Mouse (Mus musculus) limb, embryonic 11.5 days (tissue): ENCODE measurements at regions not wholly inside any gene's neighbourhood (a gene's known extent, or its start where the extent isn't known, plus 50 kb on each side); places are given as distances from the start of the nearest gene placed in this dataset.

Experiments
- ATAC-seq: fragments of 200-750 bp; cut with Nextera tagmentation; 2 replicates; pipeline ENCODE4 v1.8.0; 2017; ENCODE audit warnings: low read depth; ENCODE audit not compliant: insufficient number of reproducible peaks, low FRiP score, low TSS enrichment
- DNase-seq: peaks from one replicate; pipeline ENCODE4 v3.0.0-alpha.2; 2015; ENCODE audit warnings: low spot score
- H3K27ac ChIP-seq: fragments of 300-500 bp; sonication (generic); replicated peaks from 2 replicates; pipeline ENCODE4 v1.5.1; 2014; ENCODE audit warnings: low read depth, mild to moderate bottlenecking, low read length
- H3K27me3 ChIP-seq: fragments of 300-500 bp; sonication (generic); 2 replicates; pipeline ENCODE4 v1.6.1; 2014; ENCODE audit warnings: mild to moderate bottlenecking, low read length, mixed read lengths; ENCODE audit not compliant: control insufficient read depth, insufficient read depth
- H3K36me3 ChIP-seq: fragments of 300-500 bp; sonication (generic); 2 replicates; pipeline ENCODE4 v1.6.1; 2014; ENCODE audit warnings: mild to moderate bottlenecking, low read length, moderate library complexity, mixed read lengths; ENCODE audit not compliant: control insufficient read depth, insufficient read depth
- H3K4me1 ChIP-seq: fragments of 300-500 bp; sonication (generic); 2 replicates; pipeline ENCODE4 v1.6.1; 2014; ENCODE audit warnings: low read length, mixed read lengths; ENCODE audit not compliant: control insufficient read depth, insufficient read depth
- H3K4me2 ChIP-seq: fragments of 300-500 bp; sonication (generic); 2 replicates; pipeline ENCODE4 v1.6.1; 2014; ENCODE audit warnings: low read depth, mild to moderate bottlenecking, moderate library complexity; ENCODE audit not compliant: severe bottlenecking
- H3K4me3 ChIP-seq: fragments of 300-500 bp; sonication (generic); 2 replicates; pipeline ENCODE4 v1.5.1; 2014; ENCODE audit warnings: low read depth, low read length
- H3K9ac ChIP-seq: fragments of 300-500 bp; sonication (generic); 2 replicates; pipeline ENCODE4 v1.6.1; 2014; ENCODE audit warnings: mild to moderate bottlenecking, low read length
- H3K9me3 ChIP-seq: fragments of 300-500 bp; sonication (generic); 2 replicates; pipeline ENCODE4 v1.6.1; 2016; ENCODE audit warnings: low read length; ENCODE audit not compliant: control insufficient read depth
- WGBS: fragments of 180-500 bp; shearing (Covaris S2); extraction: QIAGEN DNeasy Blood & Tissue Kit; methylation state at CpG from one replicate; pipeline ENCODE4 v1.1.7; 2014; 5-methylcytosine and 5-hydroxymethylcytosine counted together

DNA sequence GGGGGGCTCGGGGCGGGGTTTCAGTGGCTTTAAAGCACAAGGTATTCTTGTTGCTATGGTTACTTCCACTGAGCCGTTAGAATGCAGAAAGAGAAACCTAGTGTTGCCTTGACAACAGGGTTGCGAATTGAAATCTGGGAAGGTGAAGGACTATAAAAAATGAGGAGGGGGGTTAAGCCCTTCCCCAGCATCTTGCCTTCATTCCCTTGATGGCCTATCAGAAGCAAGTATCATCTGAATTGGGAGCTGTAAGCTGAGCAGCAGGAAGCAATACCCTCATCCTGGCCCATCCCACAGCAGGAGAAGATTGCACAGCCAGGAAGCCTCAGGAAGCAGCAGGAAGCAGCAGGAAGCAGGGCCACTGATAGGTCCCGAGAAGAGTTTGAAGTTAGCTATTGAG is 78.5 kb upstream of the Zfp831 start:
- no peak for ATAC-seq
- WGBS, result 23% methylated on average over 5 of the region's 5 CpGs
- no peaks in the 10 kb centered on the region for H3K36me3 ChIP-seq
- H3K27me3 ChIP-seq, result no peaks in the 10 kb centered on the region
- no peak overlapping the region for H3K4me2 ChIP-seq
- H3K27ac ChIP-seq, result no peak overlapping the region
- no peak overlapping the region for H3K9ac ChIP-seq
- H3K9me3 ChIP-seq, result no peaks in the 10 kb centered on the region
- peaks cover 6% of the 10 kb centered on the region for H3K4me1 ChIP-seq
- DNase-seq, result no peak
- no peak overlapping the region for H3K4me3 ChIP-seq

DNA sequence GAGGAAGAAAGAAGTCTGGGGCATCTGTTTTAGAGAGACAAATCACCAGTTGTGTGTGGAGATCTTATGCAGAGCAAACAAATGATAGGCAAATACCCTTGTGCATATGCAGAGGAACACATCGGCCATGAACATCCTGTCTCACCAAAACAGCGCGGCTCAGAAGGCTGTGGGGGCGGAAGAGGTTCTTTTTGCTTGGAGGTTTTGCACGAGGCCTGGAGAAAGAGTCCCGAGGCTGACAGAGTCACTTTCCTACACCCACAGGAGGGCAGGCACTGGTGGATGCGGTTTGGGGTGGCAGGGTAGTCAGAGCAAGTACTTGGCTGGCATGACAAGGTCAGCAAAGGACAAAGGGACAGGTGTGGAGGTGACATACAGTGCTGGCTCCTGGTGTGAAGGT is 77.4 kb upstream of the Zfp831 start:
- Histone ChIP-seq H3K9me3 (no peaks in the 10 kb centered on the region), H3K27ac (no peak overlapping the region), H3K4me3 (no peak overlapping the region), H3K27me3 (no peaks in the 10 kb centered on the region), H3K4me2 (no peak overlapping the region), H3K4me1 (peaks cover 6% of the 10 kb centered on the region), H3K9ac (no peak overlapping the region), H3K36me3 (no peaks in the 10 kb centered on the region)
- ATAC-seq (no peak), DNase-seq (no peak)
- WGBS, result 88% methylated on average over 7 of the region's 7 CpGs

DNA sequence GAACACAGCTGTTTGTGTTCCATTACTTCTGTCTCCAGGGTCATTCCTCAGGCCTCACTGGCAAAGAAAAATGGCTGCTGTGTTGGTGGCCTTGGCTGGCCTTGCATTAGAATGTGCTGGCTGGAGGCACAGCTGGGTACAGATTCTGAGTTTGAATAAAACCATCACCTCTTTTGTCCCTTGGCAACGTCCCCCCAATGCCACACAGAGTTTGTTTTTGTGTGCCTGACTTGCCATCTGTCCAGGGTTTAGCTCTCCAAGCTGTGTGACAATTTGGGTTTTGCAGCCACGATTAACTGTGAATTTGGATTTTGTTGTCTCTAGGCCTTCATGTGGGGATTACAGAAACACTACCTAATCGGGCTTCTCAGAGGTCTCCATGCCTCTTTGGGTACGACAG is 76.6 kb upstream of the Zfp831 start:
- DNase-seq, result no peak
- Histone ChIP-seq H3K27me3 (no peaks in the 10 kb centered on the region), H3K4me3 (no peak overlapping the region), H3K9me3 (no peaks in the 10 kb centered on the region), H3K9ac (no peak overlapping the region), H3K4me2 (no peak overlapping the region), H3K4me1 (peaks cover 6% of the 10 kb centered on the region), H3K36me3 (no peaks in the 10 kb centered on the region), H3K27ac (no peak overlapping the region)
- ATAC-seq, result no peak
- WGBS, result 88% methylated on average over 4 of the region's 4 CpGs

DNA sequence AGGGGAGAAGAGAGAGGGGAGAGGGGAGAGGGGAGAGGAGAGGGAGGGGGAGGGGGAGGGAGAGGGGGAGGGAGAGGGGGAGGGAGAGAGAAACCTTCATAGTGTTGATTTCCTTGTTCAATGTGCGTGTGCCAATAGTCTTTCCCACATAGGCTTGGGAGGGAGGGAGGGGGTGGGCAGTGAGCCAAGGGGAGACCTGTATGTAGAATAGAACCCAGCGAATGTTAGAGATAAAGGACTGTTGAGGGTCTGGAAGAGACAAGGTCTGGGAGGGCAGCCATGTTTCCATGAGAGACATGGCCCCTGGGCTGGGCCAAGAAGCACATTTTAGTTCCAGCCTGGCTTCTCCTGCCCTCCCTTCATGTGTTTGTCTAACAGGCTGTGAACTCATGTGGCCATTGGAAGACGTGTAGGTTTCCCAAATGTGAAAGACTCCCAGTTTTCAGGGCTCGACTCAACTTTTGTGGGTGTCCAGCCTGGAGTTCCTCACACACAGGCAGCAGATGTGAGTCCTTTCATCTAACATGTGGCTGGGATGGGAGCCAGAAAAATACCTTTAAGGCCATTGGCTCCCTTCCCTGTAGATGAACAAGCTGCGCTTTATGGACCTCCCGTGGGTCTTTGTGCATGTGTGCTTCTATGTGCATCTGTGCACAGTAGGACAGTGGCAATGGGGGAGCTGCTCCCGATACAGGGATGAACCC is 68.4 kb upstream of the Zfp831 start:
- no peaks in the 10 kb centered on the region for H3K36me3 ChIP-seq
- no peaks in the 10 kb centered on the region for H3K4me1 ChIP-seq
- no peak overlapping the region for H3K4me3 ChIP-seq
- WGBS, result 87% methylated on average over 7 of the region's 7 CpGs
- ATAC-seq (no peak), DNase-seq (no peak)
- no peak overlapping the region for H3K9ac ChIP-seq
- no peaks in the 10 kb centered on the region for H3K27me3 ChIP-seq
- no peaks in the 10 kb centered on the region for H3K9me3 ChIP-seq
- no peak overlapping the region for H3K4me2 ChIP-seq
- H3K27ac ChIP-seq, result no peak overlapping the region

DNA sequence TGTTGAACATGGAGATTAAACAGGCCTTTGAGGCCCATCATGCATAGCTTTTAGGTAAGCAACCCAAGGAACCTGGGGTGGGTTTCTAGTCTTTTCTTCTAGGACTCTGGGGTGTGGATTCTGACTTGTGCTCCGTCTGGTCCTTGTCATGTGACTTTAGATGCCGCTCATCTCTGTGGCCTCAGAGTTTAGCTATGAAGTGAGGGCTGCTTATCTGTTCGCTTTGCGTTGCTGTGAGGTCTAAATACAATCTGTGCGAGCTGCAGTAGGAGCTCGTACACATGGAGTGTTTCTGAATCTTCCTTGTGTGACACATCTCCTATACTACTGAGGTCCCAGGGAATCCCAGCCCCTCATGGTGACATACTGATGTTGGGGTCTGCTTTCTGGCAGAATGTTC is 67.8 kb upstream of the Zfp831 start:
- no peak for ATAC-seq
- no peak overlapping the region for H3K4me3 ChIP-seq
- DNase-seq, result no peak
- no peak overlapping the region for H3K27ac ChIP-seq
- H3K9me3 ChIP-seq, result no peaks in the 10 kb centered on the region
- no peaks in the 10 kb centered on the region for H3K27me3 ChIP-seq
- H3K4me1 ChIP-seq, result no peaks in the 10 kb centered on the region
- H3K4me2 ChIP-seq, result no peak overlapping the region
- 95% methylated on average over 6 of the region's 6 CpGs for WGBS
- no peaks in the 10 kb centered on the region for H3K36me3 ChIP-seq
- H3K9ac ChIP-seq, result no peak overlapping the region

DNA sequence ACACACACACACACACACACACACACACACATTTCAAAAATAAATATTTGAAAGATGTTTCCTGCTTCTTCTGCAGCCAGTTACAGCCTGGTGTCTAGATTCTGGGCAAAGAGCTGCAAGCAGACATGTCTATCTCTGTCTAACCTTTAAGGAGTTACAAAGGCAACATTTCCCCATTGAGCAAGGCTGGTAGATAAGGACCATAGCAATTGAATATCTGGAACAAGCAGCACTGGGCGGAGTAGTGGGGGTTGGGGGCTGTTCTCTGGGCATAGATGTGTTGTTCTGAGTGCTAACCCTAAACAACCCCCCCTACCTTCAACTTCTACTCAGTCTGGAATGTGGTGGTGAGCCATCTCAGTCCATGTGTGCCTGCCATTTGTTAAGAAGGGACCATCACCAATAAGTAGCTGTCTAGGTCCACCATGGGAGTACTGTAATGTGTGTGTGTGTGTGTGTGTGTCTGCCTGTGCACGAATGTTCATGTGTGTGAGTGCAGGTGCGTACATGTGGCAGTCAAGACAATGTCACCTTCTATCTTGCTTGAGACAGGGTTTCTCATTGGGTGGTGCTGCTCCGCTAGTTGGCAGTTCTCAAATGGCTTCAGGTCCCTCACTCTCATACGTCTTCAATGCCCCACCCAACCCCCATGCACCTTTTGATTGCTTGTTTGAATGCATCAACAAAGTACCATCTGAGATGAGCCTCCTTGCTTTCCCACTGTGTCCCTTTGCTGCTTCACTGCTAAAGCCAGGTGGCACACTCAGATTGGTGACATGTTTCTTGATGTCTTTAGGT is 62.2 kb upstream of the Zfp831 start:
- Histone ChIP-seq H3K9me3 (no peaks in the 10 kb centered on the region), H3K4me3 (no peak overlapping the region), H3K27ac (no peak overlapping the region), H3K4me2 (no peak overlapping the region), H3K4me1 (no peaks in the 10 kb centered on the region), H3K27me3 (no peaks in the 10 kb centered on the region), H3K36me3 (no peaks in the 10 kb centered on the region), H3K9ac (no peak overlapping the region)
- 91% methylated on average over 5 of the region's 5 CpGs for WGBS
- no peak for DNase-seq
- no peak for ATAC-seq

DNA sequence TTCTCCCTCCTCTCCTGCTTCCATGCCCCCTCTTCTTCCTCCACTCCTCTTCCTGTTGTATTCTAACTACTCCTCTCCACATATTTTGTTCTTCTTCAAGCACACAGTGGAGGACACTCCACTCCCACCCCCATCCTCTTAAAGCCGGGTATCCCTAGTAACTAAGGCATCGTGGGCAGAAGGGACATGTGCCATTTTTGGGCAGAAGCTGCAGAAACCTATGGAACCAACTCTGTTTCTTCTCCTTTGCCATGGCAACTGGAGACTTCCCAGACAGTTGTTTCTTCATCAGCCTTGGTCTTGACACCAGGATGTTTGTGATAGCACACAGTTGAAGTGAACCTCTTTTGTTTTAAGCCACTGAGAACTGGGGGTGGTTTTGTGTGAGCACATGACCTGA is 59.1 kb upstream of the Zfp831 start:
- 90% methylated on average over 2 of the region's 2 CpGs for WGBS
- Histone ChIP-seq H3K4me2 (no peak overlapping the region), H3K36me3 (no peaks in the 10 kb centered on the region), H3K9ac (no peak overlapping the region), H3K27ac (no peak overlapping the region), H3K4me1 (no peaks in the 10 kb centered on the region), H3K4me3 (no peak overlapping the region), H3K9me3 (no peaks in the 10 kb centered on the region), H3K27me3 (no peaks in the 10 kb centered on the region)
- ATAC-seq (no peak), DNase-seq (no peak)
